Mouse (Mus musculus) hindbrain, embryonic 11.5 days (tissue): ENCODE results near the gene Slc44a5. TPM values are rescaled to one million over a fixed set of nuclear protein-coding genes. Genes with fewer than 3 reads are reported as not detected.

Experiments used
- ATAC-seq: fragments of 200-750 bp; cut with Nextera tagmentation; 2 replicates; pipeline ENCODE4 v1.8.0; 2017; ENCODE audit warnings: mild to moderate bottlenecking, moderate TSS enrichment, moderate library complexity; ENCODE audit not compliant: low FRiP score
- DNase-seq: peaks from one replicate; pipeline ENCODE4 v3.0.0-alpha.2; 2015; ENCODE audit warnings: low spot score
- H3K27ac ChIP-seq: fragments of 300-500 bp; sonication (generic); 2 replicates; pipeline ENCODE4 v1.5.1; 2014; ENCODE audit warnings: mild to moderate bottlenecking, low read depth, low read length
- H3K27me3 ChIP-seq: fragments of 300-500 bp; sonication (generic); 2 replicates; pipeline ENCODE4 v1.6.1; 2014; ENCODE audit warnings: mild to moderate bottlenecking, low read length, moderate library complexity, mixed read lengths; ENCODE audit not compliant: control insufficient read depth, insufficient read depth
- H3K36me3 ChIP-seq: fragments of 300-500 bp; sonication (generic); 2 replicates; pipeline ENCODE4 v1.6.1; 2014; ENCODE audit warnings: mild to moderate bottlenecking, low read length, moderate library complexity, mixed read lengths; ENCODE audit not compliant: control insufficient read depth, insufficient read depth
- H3K4me1 ChIP-seq: fragments of 300-500 bp; sonication (generic); replicated peaks from 2 replicates; pipeline ENCODE4 v1.6.1; 2014; ENCODE audit warnings: low read length, mixed read lengths; ENCODE audit not compliant: control insufficient read depth, insufficient read depth
- H3K4me2 ChIP-seq: fragments of 300-500 bp; sonication (generic); replicated peaks from 2 replicates; pipeline ENCODE4 v1.6.1; 2014; ENCODE audit warnings: mild to moderate bottlenecking, low read depth, low read length
- H3K4me3 ChIP-seq: fragments of 300-500 bp; sonication (generic); 2 replicates; pipeline ENCODE4 v1.5.1; 2014; ENCODE audit warnings: low read depth, low read length
- H3K9ac ChIP-seq: fragments of 300-500 bp; sonication (generic); 2 replicates; pipeline ENCODE4 v1.6.1; 2014; ENCODE audit warnings: low read depth, low read length
- H3K9me3 ChIP-seq: fragments of 300-500 bp; sonication (generic); 2 replicates; pipeline ENCODE4 v1.6.1; 2016; ENCODE audit warnings: low read length; ENCODE audit not compliant: control insufficient read depth
- WGBS: fragments of 180-500 bp; shearing (Covaris S2); extraction: QIAGEN DNeasy Blood & Tissue Kit; methylation state at CpG from one replicate; pipeline ENCODE4 v1.1.7; 2014; 5-methylcytosine and 5-hydroxymethylcytosine counted together
- polyA plus RNA-seq: library from polyadenylated mRNA; unstranded; fragments of >200 nt; fragmentation: Nextera tagmentation; extraction: Ambion mirVana; gene quantifications from 2 replicates; pipeline ENCODE4 v1.2.1, GENCODE M21; 2014

Gene Slc44a5
- polyA plus RNA-seq, 1 experiment from 2014 or later = 6.2 TPM

DNA sequence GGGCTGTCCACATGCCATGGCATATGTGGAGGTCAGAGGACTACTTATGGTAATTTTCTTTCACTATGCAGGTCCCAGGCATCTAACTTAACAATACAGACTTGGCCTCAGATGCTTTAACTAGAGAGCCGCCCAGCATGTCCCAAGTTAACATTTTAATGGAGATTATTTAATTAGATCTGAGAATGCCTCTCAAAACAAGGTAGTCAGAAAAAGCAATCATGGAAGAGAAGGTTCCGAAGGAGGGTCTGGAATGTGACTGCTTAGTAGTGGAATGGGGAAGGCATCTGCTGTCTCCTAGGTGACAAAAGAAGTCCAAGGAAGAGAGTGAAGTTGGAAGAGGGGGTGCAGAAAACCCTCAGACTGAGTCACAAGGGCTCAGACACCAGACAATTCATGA is 7.4 kb downstream of the Slc44a5 start:
- no peak overlapping the region for H3K9ac ChIP-seq
- no peak for ATAC-seq

DNA sequence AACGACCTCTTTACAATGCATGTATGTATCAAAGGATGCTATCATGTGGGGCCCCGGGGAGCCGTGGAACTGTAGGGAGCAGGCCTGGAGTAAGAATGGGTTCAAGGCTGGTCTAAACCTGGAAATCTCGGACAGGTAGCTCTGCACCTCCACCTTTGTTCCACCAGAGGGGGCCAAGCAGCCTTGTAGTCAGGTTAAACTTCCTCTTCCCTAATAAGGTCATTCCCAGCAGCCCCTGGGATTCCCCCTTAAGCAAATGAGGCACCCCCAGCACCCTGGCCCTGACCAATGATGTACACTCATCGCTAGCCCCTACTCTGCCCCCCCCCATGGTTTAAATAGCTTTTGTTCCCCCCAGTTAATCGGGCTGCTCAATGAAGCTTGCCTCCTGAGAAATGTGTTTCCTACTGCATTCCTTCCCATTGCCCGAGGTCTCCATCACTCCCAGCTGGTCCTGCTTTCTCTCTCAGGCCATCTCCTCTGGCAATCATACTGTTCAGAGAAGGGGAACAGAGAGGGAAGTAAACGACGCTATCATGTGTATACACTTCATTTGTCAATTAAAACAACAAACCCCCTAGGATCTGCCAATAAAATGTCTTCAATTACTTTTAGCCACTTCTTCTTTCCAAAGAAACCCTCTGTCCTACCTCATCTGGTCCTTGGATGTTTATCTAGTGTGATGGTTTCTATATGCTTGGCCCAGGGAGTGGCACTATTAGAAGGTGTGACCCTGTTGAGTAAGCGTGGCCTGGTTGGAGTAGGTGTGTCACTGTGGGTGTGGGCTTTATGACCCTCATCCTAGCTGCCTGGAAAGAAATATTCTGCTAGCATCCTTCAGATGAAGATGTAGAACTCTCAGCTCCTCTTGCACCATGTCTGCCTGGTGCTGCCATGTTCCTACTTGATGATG is 11.4 kb downstream of the Slc44a5 start:
- ATAC-seq = peak; percentile 67
- H3K9ac ChIP-seq = no peak overlapping the region
- H3K4me3 ChIP-seq = no peak overlapping the region
- no peaks in the 10 kb centered on the region for H3K36me3 ChIP-seq
- H3K4me2 ChIP-seq = no peak overlapping the region
- no peak overlapping the region for H3K27ac ChIP-seq
- H3K9me3 ChIP-seq = no peaks in the 10 kb centered on the region; the same call in 1 of the 2 replicates
- peak; percentile 45 for DNase-seq
- H3K4me1 ChIP-seq = no peaks in the 10 kb centered on the region
- WGBS = 60% methylated on average over 10 of the region's 10 CpGs
- no peaks in the 10 kb centered on the region for H3K27me3 ChIP-seq

More for the DNA sequence above, 7.4 kb downstream of the Slc44a5 start:
- no peak overlapping the region for H3K4me3 ChIP-seq
- DNase-seq = no peak
- no peaks in the 10 kb centered on the region for H3K4me1 ChIP-seq
- 40% methylated on average over 2 of the region's 2 CpGs for WGBS
- no peaks in the 10 kb centered on the region for H3K9me3 ChIP-seq
- H3K27me3 ChIP-seq = no peaks in the 10 kb centered on the region
- no peaks in the 10 kb centered on the region for H3K36me3 ChIP-seq
- no peak overlapping the region for H3K27ac ChIP-seq
- no peak overlapping the region for H3K4me2 ChIP-seq

DNA sequence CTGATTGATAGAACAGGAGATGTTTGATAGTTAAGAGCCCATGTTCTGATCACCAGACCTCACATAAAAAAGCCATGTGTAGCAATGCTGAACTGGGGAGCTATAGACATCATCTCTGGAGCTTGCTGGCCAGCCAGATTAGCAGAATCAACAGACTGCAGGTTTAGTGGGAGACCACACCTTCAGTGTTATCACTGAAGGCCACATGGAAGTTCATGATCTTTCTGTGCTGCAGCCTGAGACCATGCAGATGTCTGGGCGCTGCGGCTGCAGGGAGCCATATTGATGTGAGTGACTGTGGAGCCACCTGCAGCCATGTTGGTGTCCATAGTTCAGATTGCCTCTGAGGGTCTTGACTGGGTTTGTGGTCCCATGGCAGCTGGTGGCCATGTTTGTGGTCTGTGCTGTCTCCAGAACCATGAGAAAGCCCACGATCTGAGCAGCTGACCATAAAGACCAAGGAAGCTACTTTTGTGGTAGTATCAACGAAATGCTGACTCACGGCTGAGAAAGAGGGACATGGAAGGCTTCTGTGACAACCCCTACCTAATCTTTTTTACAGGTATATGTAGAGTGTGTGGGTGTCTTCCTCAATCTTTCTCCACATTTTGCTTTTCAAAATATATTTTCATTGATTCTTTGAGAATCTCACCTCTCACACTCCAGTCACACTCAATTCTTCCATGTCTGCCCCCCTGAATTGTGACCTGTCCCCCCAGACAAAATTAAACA is 26.7 kb downstream of the Slc44a5 start:
- WGBS = 95% methylated on average over 5 of the region's 5 CpGs

GRCm38 (mm10) chr3:154001348-154001747 is 28.1 kb downstream of the Slc44a5 start:
- Histone ChIP-seq H3K9ac (no peak overlapping the region), H3K27ac (no peak overlapping the region), H3K27me3 (no peaks in the 10 kb centered on the region), H3K4me3 (no peak overlapping the region), H3K36me3 (no peaks in the 10 kb centered on the region), H3K4me1 (no peaks in the 10 kb centered on the region), H3K4me2 (no peak overlapping the region), H3K9me3 (no peaks in the 10 kb centered on the region)
- 71% methylated on average over 5 of the region's 5 CpGs for WGBS
- DNase-seq (no peak), ATAC-seq (no peak)

More for the DNA sequence above, 26.7 kb downstream of the Slc44a5 start:
- H3K4me2 ChIP-seq = no peak overlapping the region
- no peak for DNase-seq
- 0 out of 2 replicates have a peak, but pooled peaks have one; percentile 19 for ATAC-seq
- no peaks in the 10 kb centered on the region for H3K27me3 ChIP-seq
- H3K9me3 ChIP-seq = no peaks in the 10 kb centered on the region
- H3K9ac ChIP-seq = no peak overlapping the region
- H3K36me3 ChIP-seq = no peaks in the 10 kb centered on the region
- H3K4me1 ChIP-seq = no peaks in the 10 kb centered on the region
- no peak overlapping the region for H3K27ac ChIP-seq
- no peak overlapping the region for H3K4me3 ChIP-seq

DNA sequence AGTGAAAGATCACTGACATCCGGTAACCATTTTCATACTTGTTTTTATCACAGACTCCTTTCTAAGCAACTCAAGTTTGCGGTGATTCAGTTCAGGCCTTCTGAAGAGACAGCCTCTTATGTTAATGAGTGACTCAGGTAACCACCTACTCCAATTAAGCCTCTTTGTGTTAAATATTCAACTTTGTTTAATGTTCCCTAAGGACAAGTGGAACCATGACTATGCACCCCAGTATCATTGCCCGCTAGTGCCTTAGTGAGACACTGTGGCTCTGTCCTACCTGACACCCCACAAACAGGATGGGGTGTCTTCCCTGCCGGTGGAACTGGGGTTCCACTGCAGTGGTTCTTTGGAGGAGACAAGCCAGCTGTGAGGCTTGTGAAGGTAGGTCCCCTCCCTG is 73.6 kb downstream of the Slc44a5 start:
- no peak for DNase-seq
- H3K4me1 ChIP-seq = no peaks in the 10 kb centered on the region
- no peak overlapping the region for H3K4me2 ChIP-seq
- no peak overlapping the region for H3K9ac ChIP-seq
- WGBS = 89% methylated on average over 4 of the region's 4 CpGs
- no peak overlapping the region for H3K4me3 ChIP-seq
- no peak overlapping the region for H3K27ac ChIP-seq
- H3K27me3 ChIP-seq = no peaks in the 10 kb centered on the region
- H3K9me3 ChIP-seq = no peaks in the 10 kb centered on the region
- ATAC-seq = no peak
- no peaks in the 10 kb centered on the region for H3K36me3 ChIP-seq

DNA sequence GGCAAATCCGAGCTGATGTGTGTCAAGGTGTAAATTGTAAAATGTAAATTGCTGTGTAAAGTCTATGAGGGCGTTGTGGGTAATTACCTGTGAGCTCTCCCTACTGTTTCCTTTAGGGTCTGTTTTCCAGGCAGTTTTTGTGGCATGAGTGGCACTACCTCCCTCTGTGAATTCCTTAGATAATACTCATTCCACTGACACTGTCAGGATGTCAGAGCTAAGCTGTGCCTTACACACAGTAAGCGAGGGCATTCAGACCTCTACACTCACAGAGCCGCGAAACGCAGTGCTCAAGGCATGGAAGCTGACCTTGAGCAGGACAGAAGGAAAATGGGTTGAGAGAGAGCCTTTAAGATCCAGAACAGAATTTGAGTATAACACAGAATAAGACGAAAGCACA is 80.1 kb downstream of the Slc44a5 start:
- H3K9me3 ChIP-seq = no peaks in the 10 kb centered on the region
- no peak overlapping the region for H3K4me3 ChIP-seq
- no peak overlapping the region for H3K4me2 ChIP-seq
- ATAC-seq (no peak), DNase-seq (no peak)
- WGBS = 83% methylated on average over 7 of the region's 7 CpGs
- no peaks in the 10 kb centered on the region for H3K27me3 ChIP-seq
- H3K36me3 ChIP-seq = no peaks in the 10 kb centered on the region
- no peak overlapping the region for H3K9ac ChIP-seq
- H3K4me1 ChIP-seq = no peaks in the 10 kb centered on the region
- no peak overlapping the region for H3K27ac ChIP-seq

DNA sequence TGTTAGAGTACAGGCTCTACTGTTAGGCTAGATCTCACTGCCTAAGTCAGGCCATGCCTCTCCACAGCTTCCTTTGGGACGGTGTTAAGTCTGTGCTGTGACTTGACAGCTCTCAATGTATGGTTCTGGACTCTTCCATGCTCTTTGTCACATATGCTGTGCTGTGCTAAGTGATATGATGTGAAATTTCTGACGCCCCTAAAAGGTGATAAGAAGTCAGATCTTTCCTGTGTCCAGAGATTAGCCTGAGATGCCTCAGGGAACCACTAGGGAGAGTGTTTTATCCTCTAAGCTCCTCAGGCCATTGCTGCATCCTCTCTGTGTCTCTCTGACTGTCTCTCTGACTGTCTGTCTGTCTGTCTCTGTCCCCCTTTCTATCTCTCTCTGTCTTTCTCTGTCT is 84.2 kb downstream of the Slc44a5 start:
- ATAC-seq (no peak), DNase-seq (no peak)
- no peak overlapping the region for H3K27ac ChIP-seq
- no peaks in the 10 kb centered on the region for H3K36me3 ChIP-seq
- H3K4me2 ChIP-seq = no peak overlapping the region
- no peaks in the 10 kb centered on the region for H3K27me3 ChIP-seq
- no peaks in the 10 kb centered on the region for H3K4me1 ChIP-seq
- no peak overlapping the region for H3K9ac ChIP-seq
- H3K4me3 ChIP-seq = no peak overlapping the region
- no peaks in the 10 kb centered on the region for H3K9me3 ChIP-seq
- WGBS = 73% methylated on average over 2 of the region's 2 CpGs

GRCm38 (mm10) chr3:154058200-154058599 is 85.0 kb downstream of the Slc44a5 start:
- Histone ChIP-seq H3K4me3 (no peak overlapping the region), H3K27ac (no peak overlapping the region), H3K4me2 (no peak overlapping the region), H3K9me3 (no peaks in the 10 kb centered on the region), H3K36me3 (no peaks in the 10 kb centered on the region), H3K9ac (no peak overlapping the region), H3K27me3 (no peaks in the 10 kb centered on the region), H3K4me1 (no peaks in the 10 kb centered on the region)
- DNase-seq = no peak
- no peak for ATAC-seq
- WGBS = 85% methylated on average over 5 of the region's 5 CpGs
